Mouse (Mus musculus) intestine, embryonic 15.5 days (tissue): Measurements from ENCODE around the gene 4933402D24Rik. TPM values are rescaled to one million over a fixed set of nuclear protein-coding genes. Genes with fewer than 3 reads are reported as not detected.

ENCODE experiments used
- ATAC-seq: fragments of 200-750 bp; cut with Nextera tagmentation; 2 replicates; pipeline ENCODE4 v1.8.0; 2017; ENCODE audit warnings: moderate TSS enrichment, moderate library complexity
- H3K27ac ChIP-seq: fragments of 300-500 bp; sonication (generic); 2 replicates; pipeline ENCODE4 v1.5.1; 2015; ENCODE audit warnings: mild to moderate bottlenecking, inconsistent platforms
- H3K27me3 ChIP-seq: fragments of 300-500 bp; sonication (generic); replicated peaks from 2 replicates; pipeline ENCODE4 v1.6.1; 2015; ENCODE audit warnings: inconsistent platforms
- H3K36me3 ChIP-seq: fragments of 300-500 bp; sonication (generic); 2 replicates; pipeline ENCODE4 v1.6.1; 2015; ENCODE audit warnings: inconsistent platforms
- H3K4me1 ChIP-seq: fragments of 300-500 bp; sonication (generic); replicated peaks from 2 replicates; pipeline ENCODE4 v1.6.1; 2015; ENCODE audit warnings: inconsistent platforms
- H3K4me2 ChIP-seq: fragments of 300-500 bp; sonication (generic); replicated peaks from 2 replicates; pipeline ENCODE4 v1.6.1; 2015; ENCODE audit warnings: mild to moderate bottlenecking, inconsistent platforms
- H3K4me3 ChIP-seq: fragments of 300-500 bp; sonication (generic); replicated peaks from 2 replicates; pipeline ENCODE4 v1.5.1; 2015; ENCODE audit warnings: inconsistent platforms
- H3K9ac ChIP-seq: fragments of 300-500 bp; sonication (generic); 2 replicates; pipeline ENCODE4 v1.6.1; 2015; ENCODE audit warnings: inconsistent platforms
- H3K9me3 ChIP-seq: fragments of 300-500 bp; sonication (generic); 2 replicates; pipeline ENCODE4 v1.6.1; 2016; ENCODE audit warnings: inconsistent platforms
- WGBS: fragments of 180-500 bp; shearing (Covaris S2); methylation state at CpG from one replicate; pipeline ENCODE4 v1.1.7; 2015; 5-methylcytosine and 5-hydroxymethylcytosine counted together
- polyA plus RNA-seq: library from polyadenylated mRNA; unstranded; fragments of >200 nt; fragmentation: Nextera tagmentation; extraction: Ambion mirVana; gene quantifications from 2 replicates; pipeline ENCODE4 v1.2.1, GENCODE M21; 2015

Gene 4933402D24Rik
- polyA plus RNA-seq, 1 experiment from 2014 or later, result not detected

GRCm38 (mm10) chr1:63730240-63730771 is 38.8 kb downstream of the 4933402D24Rik start, which contains the start of the genes Mdh1b and Fastkd2:
Mdh1b (minus strand) TSS chr1:63730318.
Fastkd2 (plus strand) TSS chr1:63730614.
- H3K9ac ChIP-seq, result peak within 1 kb of the TSS; percentile 51
- H3K36me3 ChIP-seq, result no peaks in the 10 kb centered on the region
- WGBS, result 0% methylated on average over 31 of the region's 31 CpGs
- H3K4me1 ChIP-seq, result peaks cover 6% of the 10 kb centered on the region; the same call in 1 of the 2 replicates
- ATAC-seq, result peak; percentile 97
- H3K27me3 ChIP-seq, result no peaks in the 10 kb centered on the region
- H3K27ac ChIP-seq, result no peak within 1 kb of the TSS
- peak within 1 kb of the TSS; percentile 64 for H3K4me2 ChIP-seq
- no peaks in the 10 kb centered on the region for H3K9me3 ChIP-seq
- peak within 1 kb of the TSS; percentile 53 for H3K4me3 ChIP-seq

GRCm38 (mm10) chr1:63729796-63730195 is 39.3 kb downstream of the 4933402D24Rik start:
- Histone ChIP-seq H3K4me2 (peak overlapping the region; percentile 64), H3K9ac (0 out of 2 replicates have a peak overlapping the region, but pooled peaks have one; percentile 11), H3K27me3 (no peaks in the 10 kb centered on the region), H3K4me1 (peaks cover 6% of the 10 kb centered on the region; the same call in 1 of the 2 replicates), H3K4me3 (peak overlapping the region; percentile 53), H3K27ac (no peak overlapping the region), H3K36me3 (no peaks in the 10 kb centered on the region), H3K9me3 (no peaks in the 10 kb centered on the region)
- WGBS, result 48% methylated on average over 8 of the region's 8 CpGs
- ATAC-seq, result no peak; the same call in 1 of the 2 replicates

- Histone ChIP-seq H3K9me3 (no peaks in the 10 kb centered on the region), H3K4me1 (no peaks in the 10 kb centered on the region), H3K4me2 (no peak overlapping the region), H3K36me3 (no peaks in the 10 kb centered on the region), H3K4me3 (no peak overlapping the region), H3K27me3 (no peaks in the 10 kb centered on the region), H3K27ac (no peak overlapping the region), H3K9ac (no peak overlapping the region)
- ATAC-seq, result no peak
- 83% methylated on average over 7 of the region's 7 CpGs for WGBS
Measured at GRCm38 (mm10) chr1:63720161-63720560, 48.9 kb downstream of the 4933402D24Rik start.

- H3K4me1 ChIP-seq, result no peaks in the 10 kb centered on the region
- no peak for ATAC-seq
- H3K36me3 ChIP-seq, result no peaks in the 10 kb centered on the region
- H3K4me3 ChIP-seq, result no peak overlapping the region
- no peaks in the 10 kb centered on the region for H3K27me3 ChIP-seq
- WGBS, result 69% methylated on average over 3 of the region's 3 CpGs
- H3K4me2 ChIP-seq, result no peak overlapping the region
- H3K27ac ChIP-seq, result no peak overlapping the region
- H3K9ac ChIP-seq, result no peak overlapping the region
- no peaks in the 10 kb centered on the region for H3K9me3 ChIP-seq
Measured at GRCm38 (mm10) chr1:63708876-63709275, 60.2 kb downstream of the 4933402D24Rik start.

GRCm38 (mm10) chr1:63705733-63706132 is 63.3 kb downstream of the 4933402D24Rik start:
- ATAC-seq, result 0 out of 2 replicates have a peak, but pooled peaks have one; percentile 53
- no peak overlapping the region for H3K9ac ChIP-seq
- H3K4me1 ChIP-seq, result no peaks in the 10 kb centered on the region
- no peak overlapping the region for H3K4me3 ChIP-seq
- H3K4me2 ChIP-seq, result no peak overlapping the region
- no peaks in the 10 kb centered on the region for H3K36me3 ChIP-seq
- no peaks in the 10 kb centered on the region for H3K9me3 ChIP-seq
- no peak overlapping the region for H3K27ac ChIP-seq
- no peaks in the 10 kb centered on the region for H3K27me3 ChIP-seq
- WGBS, result 54% methylated on average over 5 of the region's 5 CpGs

Other genes starting within 250 kb of the 4933402D24Rik start
- not detected in 2 replicates for gene Gm39653, start 153.3 kb downstream of the 4933402D24Rik start, polyA plus RNA-seq
- gene Dytn, start 82.3 kb downstream of the 4933402D24Rik start, polyA plus RNA-seq, result not detected in 2 replicates
- gene Mdh1b, start 38.9 kb downstream of the 4933402D24Rik start, polyA plus RNA-seq, result not detected in 2 replicates
- gene Fastkd2, start 38.7 kb downstream of the 4933402D24Rik start, polyA plus RNA-seq, result 84.2 and 86.0 TPM in 2 replicates